Mouse (Mus musculus) stomach, postnatal 0 days (tissue): ENCODE data around the gene Fam50a. TPM values are rescaled to one million over a fixed set of nuclear protein-coding genes. Genes with fewer than 3 reads are reported as not detected.

ENCODE experiments used
- ATAC-seq: fragments of 200-750 bp; cut with Nextera tagmentation; 2 replicates; pipeline ENCODE4 v1.8.0; 2017; ENCODE audit not compliant: low FRiP score, low TSS enrichment
- DNase-seq: peaks from one replicate; pipeline ENCODE4 v3.0.0-alpha.2; 2016; ENCODE audit warnings: low spot score
- H3K27ac ChIP-seq: fragments of 300-500 bp; sonication (generic); replicated peaks from 2 replicates; pipeline ENCODE4 v1.5.1; 2014; ENCODE audit warnings: mild to moderate bottlenecking, control low read depth
- H3K27me3 ChIP-seq: fragments of 300-500 bp; sonication (generic); 2 replicates; pipeline ENCODE4 v1.6.1; 2014; ENCODE audit warnings: low read length; ENCODE audit not compliant: control insufficient read depth, insufficient read depth
- H3K36me3 ChIP-seq: fragments of 300-500 bp; sonication (generic); 2 replicates; pipeline ENCODE4 v1.6.1; 2014; ENCODE audit warnings: low read length, mixed read lengths; ENCODE audit not compliant: control insufficient read depth, insufficient read depth
- H3K4me1 ChIP-seq: fragments of 300-500 bp; sonication (generic); replicated peaks from 2 replicates; pipeline ENCODE4 v1.6.1; 2014; ENCODE audit warnings: antibody characterized with exemption; ENCODE audit not compliant: control insufficient read depth, insufficient read depth
- H3K4me2 ChIP-seq: fragments of 300-500 bp; sonication (generic); replicated peaks from 2 replicates; pipeline ENCODE4 v1.6.1; 2014; ENCODE audit warnings: low read depth, mild to moderate bottlenecking, control low read depth, moderate library complexity
- H3K4me3 ChIP-seq: fragments of 300-500 bp; sonication (generic); 2 replicates; pipeline ENCODE4 v1.5.1; 2014; ENCODE audit warnings: low read depth, low read length, control low read depth
- H3K9ac ChIP-seq: fragments of 300-500 bp; sonication (generic); 2 replicates; pipeline ENCODE4 v1.6.1; 2014; ENCODE audit warnings: mild to moderate bottlenecking, low read length, control low read depth, mixed read lengths
- H3K9me3 ChIP-seq: fragments of 300-500 bp; sonication (generic); 2 replicates; pipeline ENCODE4 v1.6.1; 2016; ENCODE audit warnings: low read length; ENCODE audit not compliant: control insufficient read depth
- CTCF ChIP-seq: IDR thresholded peaks from 2 replicates; pipeline ENCODE4 v1.5.1; 2016; ENCODE audit warnings: antibody characterized with exemption, low read depth, mild to moderate bottlenecking, moderate library complexity
- EP300 ChIP-seq: optimal IDR thresholded peaks from 2 replicates; pipeline ENCODE3; 2016; ENCODE audit warnings: antibody characterized with exemption
- WGBS: fragments of 180-500 bp; shearing (Covaris S2); extraction: QIAGEN DNeasy Blood & Tissue Kit; methylation state at CpG from one replicate; pipeline ENCODE4 v1.1.7; 2014; 5-methylcytosine and 5-hydroxymethylcytosine counted together
- polyA plus RNA-seq: library from polyadenylated mRNA; unstranded; fragments of >200 nt; fragmentation: Nextera tagmentation; extraction: Ambion mirVana; gene quantifications from 2 replicates; pipeline ENCODE4 v1.2.1, GENCODE M21; 2015

Fam50a gene
- polyA plus RNA-seq, 1 experiment from 2014 or later = 37.8 TPM

- Histone ChIP-seq H3K27ac (no peak overlapping the region), H3K4me1 (no peaks in the 10 kb centered on the region), H3K9ac (no peak overlapping the region), H3K4me3 (no peak overlapping the region), H3K9me3 (no peaks in the 10 kb centered on the region), H3K4me2 (no peak overlapping the region), H3K36me3 (no peaks in the 10 kb centered on the region), H3K27me3 (no peaks in the 10 kb centered on the region)
- no peak for DNase-seq
- TF ChIP-seq CTCF (no peak), EP300 (no peak)
- 64% methylated on average over 8 of the region's 8 CpGs for WGBS
- ATAC-seq = no peak
Observed at GRCm38 (mm10) chrX:74277916-74278315, 34.9 kb upstream of the Fam50a start.

- Histone ChIP-seq H3K4me3 (peak overlapping the region; percentile 52), H3K9me3 (no peaks in the 10 kb centered on the region), H3K4me1 (no peaks in the 10 kb centered on the region), H3K9ac (peak overlapping the region; percentile 43; the same call in 1 of the 2 replicates), H3K27me3 (no peaks in the 10 kb centered on the region), H3K4me2 (peak overlapping the region; percentile 60), H3K27ac (peak overlapping the region; percentile 76), H3K36me3 (no peaks in the 10 kb centered on the region)
- WGBS = 12% methylated on average over 14 of the region's 14 CpGs
- DNase-seq (no peak), ATAC-seq (no peak)
- TF ChIP-seq EP300 (no peak), CTCF (no peak)
Observed at GRCm38 (mm10) chrX:74281041-74281731, 31.6 kb upstream of the Fam50a start.

- Histone ChIP-seq H3K36me3 (no peaks in the 10 kb centered on the region), H3K27me3 (no peaks in the 10 kb centered on the region), H3K4me1 (no peaks in the 10 kb centered on the region), H3K9ac (peak within 1 kb of the TSS; percentile 75), H3K4me2 (peak within 1 kb of the TSS; percentile 60), H3K27ac (peak within 1 kb of the TSS; percentile 89), H3K9me3 (no peaks in the 10 kb centered on the region), H3K4me3 (peak within 1 kb of the TSS; percentile 52)
- DNase-seq (peak; percentile 91), ATAC-seq (peak; percentile 96)
- WGBS = 17% methylated on average over 16 of the region's 16 CpGs
- TF ChIP-seq CTCF = peak; percentile 38
- TF ChIP-seq EP300 = no peak
Observed at GRCm38 (mm10) chrX:74281732-74282394, 31.0 kb upstream of the Fam50a start, which contains the start of the genes Taz and Dnase1l1. Taz (plus strand) TSS chrX:74281912. Dnase1l1 (minus strand) TSS chrX:74282337.

- peak; percentile 67 for ATAC-seq
- WGBS = 22% methylated on average over 39 of the region's 39 CpGs
- H3K27me3 ChIP-seq = no peaks in the 10 kb centered on the region
Observed at GRCm38 (mm10) chrX:74282395-74283091, 30.3 kb upstream of the Fam50a start.

GRCm38 (mm10) chrX:74283092-74283437 is 29.8 kb upstream of the Fam50a start:
- no peaks in the 10 kb centered on the region for H3K4me1 ChIP-seq
- no peaks in the 10 kb centered on the region for H3K9me3 ChIP-seq
- H3K36me3 ChIP-seq = no peaks in the 10 kb centered on the region
- DNase-seq = no peak
- 35% methylated on average over 5 of the region's 5 CpGs for WGBS
- no peaks in the 10 kb centered on the region for H3K27me3 ChIP-seq
- H3K9ac ChIP-seq = peak overlapping the region; percentile 75
- ATAC-seq = peak; percentile 45
- no peak for TF ChIP-seq CTCF
- TF ChIP-seq EP300 = no peak
- H3K4me2 ChIP-seq = peak overlapping the region; percentile 60
- peak overlapping the region; percentile 52 for H3K4me3 ChIP-seq
- H3K27ac ChIP-seq = peak overlapping the region; percentile 89

More at GRCm38 (mm10) chrX:74282395-74283091, 30.3 kb upstream of the Fam50a start:
- no peaks in the 10 kb centered on the region for H3K9me3 ChIP-seq
- no peak for TF ChIP-seq CTCF
- no peak for TF ChIP-seq EP300
- no peaks in the 10 kb centered on the region for H3K4me1 ChIP-seq
- peak overlapping the region; percentile 52 for H3K4me3 ChIP-seq
- H3K36me3 ChIP-seq = no peaks in the 10 kb centered on the region
- peak overlapping the region; percentile 75 for H3K9ac ChIP-seq
- peak; percentile 87 for DNase-seq
- H3K27ac ChIP-seq = peak overlapping the region; percentile 89
- peak overlapping the region; percentile 60 for H3K4me2 ChIP-seq
